In genomic region chr6:37744679-37745078, GRCm38 (mm10) we compare ENCODE assay signal across 9 mouse cellular contexts.
DNase-seq lines count a peak whose midpoint lies in the region; ATAC-seq and TF ChIP-seq lines count a peak whose summit lies in the region.
"Had no signal": no experiment of that assay in that cellular context is flagged by ENCODE, and none has a peak within 500 bp of the region (broad histone marks: within the 10 kb centered on the region; RNA-seq: fewer than 3 reads in every experiment).

No protein-coding gene starts in this region.

- TF ChIP-seq EP300 in stomach, postnatal 0 days (optimal IDR thresholded peaks at IDR 0.05) = no peak

- H3K4me3 ChIP-seq in lung, adult 2 months (replicated peaks; ENCODE audit: extremely low read depth, low read depth, low read length) = no peak overlapping the region
- H3K4me3 ChIP-seq in kidney, embryonic 14.5 days (ENCODE audit: low read length) = no peak overlapping the region
- no peak overlapping the region for H3K4me3 ChIP-seq in stomach, postnatal 0 days (ENCODE audit: low read depth, low read length)
- H3K4me3 ChIP-seq in forebrain, embryonic 15.5 days = no peak overlapping the region
- no peak overlapping the region for H3K4me3 ChIP-seq in hindbrain, embryonic 10.5 days
- H3K4me3 ChIP-seq: embryonic facial prominence, embryonic 15.5 days had no signal

- no peak overlapping the region for H3K4me2 ChIP-seq in kidney, embryonic 14.5 days (replicated peaks; ENCODE audit: low read depth, low read length)
- no peak overlapping the region for H3K4me2 ChIP-seq in stomach, postnatal 0 days (replicated peaks; ENCODE audit: low read depth)
- no peak overlapping the region for H3K4me2 ChIP-seq in forebrain, embryonic 15.5 days (replicated peaks)
- H3K4me2 ChIP-seq: embryonic facial prominence, embryonic 15.5 days had no signal

- no peaks in the 10 kb centered on the region for H3K27me3 ChIP-seq in kidney, embryonic 14.5 days (ENCODE audit: control insufficient read depth, insufficient read depth, low read length)
- no peaks in the 10 kb centered on the region for H3K27me3 ChIP-seq in stomach, postnatal 0 days (ENCODE audit: control insufficient read depth, insufficient read depth, low read length)
- no peaks in the 10 kb centered on the region for H3K27me3 ChIP-seq in forebrain, embryonic 15.5 days
- no peaks in the 10 kb centered on the region for H3K27me3 ChIP-seq in hindbrain, embryonic 10.5 days (ENCODE audit: insufficient read depth, poor library complexity, severe bottlenecking)
- H3K27me3 ChIP-seq: embryonic facial prominence, embryonic 15.5 days had no signal

- H3K4me1 ChIP-seq in lung, adult 2 months (ENCODE audit: control insufficient read depth, insufficient read depth, low read length) = no peaks in the 10 kb centered on the region
- H3K4me1 ChIP-seq in kidney, embryonic 14.5 days (ENCODE audit: control insufficient read depth, insufficient read depth, low read length) = no peaks in the 10 kb centered on the region
- no peaks in the 10 kb centered on the region for H3K4me1 ChIP-seq in stomach, postnatal 0 days (replicated peaks; ENCODE audit: control insufficient read depth, insufficient read depth)
- no peaks in the 10 kb centered on the region for H3K4me1 ChIP-seq in forebrain, embryonic 15.5 days
- no peaks in the 10 kb centered on the region for H3K4me1 ChIP-seq in hindbrain, embryonic 10.5 days (replicated peaks)
- H3K4me1 ChIP-seq: embryonic facial prominence, embryonic 15.5 days had no signal

- no peak overlapping the region for H3K9ac ChIP-seq in kidney, embryonic 14.5 days (ENCODE audit: low read depth, low read length)
- no peak overlapping the region for H3K9ac ChIP-seq in stomach, postnatal 0 days (ENCODE audit: low read length)
- no peak overlapping the region for H3K9ac ChIP-seq in forebrain, embryonic 15.5 days (replicated peaks)
- H3K9ac ChIP-seq: embryonic facial prominence, embryonic 15.5 days had no signal

- H3K9me3 ChIP-seq in kidney, embryonic 14.5 days (ENCODE audit: control insufficient read depth, low read length) = peaks cover 5% of the 10 kb centered on the region; the same call in 1 of the 2 replicates
- H3K9me3 ChIP-seq in stomach, postnatal 0 days (ENCODE audit: control insufficient read depth, low read length) = no peaks in the 10 kb centered on the region
- no peaks in the 10 kb centered on the region for H3K9me3 ChIP-seq in forebrain, embryonic 15.5 days
- 0 out of 2 replicates have a peak, but pooled peaks cover 6% of the 10 kb centered on the region for H3K9me3 ChIP-seq in hindbrain, embryonic 10.5 days
- H3K9me3 ChIP-seq: embryonic facial prominence, embryonic 15.5 days had no signal

- TF ChIP-seq CTCF in lung, adult 2 months (IDR thresholded peaks at IDR 0.05; ENCODE audit: insufficient read depth, low read length) = peak; percentile 36; the same call in 1 of the 2 replicates
- peak; percentile 73 for TF ChIP-seq CTCF in stomach, postnatal 0 days (IDR thresholded peaks at IDR 0.05; ENCODE audit: low read depth)

- peak overlapping the region; percentile 31; the same call in 1 of the 2 replicates for H3K27ac ChIP-seq in kidney, embryonic 14.5 days (ENCODE audit: low read depth, low read length)
- H3K27ac ChIP-seq in stomach, postnatal 0 days (replicated peaks) = peak overlapping the region; percentile 78
- no peak overlapping the region for H3K27ac ChIP-seq in forebrain, embryonic 15.5 days (replicated peaks)
- no peak overlapping the region for H3K27ac ChIP-seq in hindbrain, embryonic 10.5 days
- H3K27ac ChIP-seq: embryonic facial prominence, embryonic 15.5 days had no signal

- no peaks in the 10 kb centered on the region for H3K36me3 ChIP-seq in kidney, embryonic 14.5 days (ENCODE audit: control insufficient read depth, insufficient read depth, low read length)
- no peaks in the 10 kb centered on the region for H3K36me3 ChIP-seq in stomach, postnatal 0 days (ENCODE audit: control insufficient read depth, insufficient read depth, low read length)
- H3K36me3 ChIP-seq in forebrain, embryonic 15.5 days = no peaks in the 10 kb centered on the region
- no peaks in the 10 kb centered on the region for H3K36me3 ChIP-seq in hindbrain, embryonic 10.5 days
- H3K36me3 ChIP-seq: embryonic facial prominence, embryonic 15.5 days had no signal

- WGBS in lung, adult 2 months = 70% methylated on average over 4 of the region's 4 CpGs
- 62% methylated on average over 4 of the region's 4 CpGs for WGBS in kidney, embryonic 14.5 days
- WGBS in stomach, postnatal 0 days = 54% methylated on average over 4 of the region's 4 CpGs
- 74% methylated on average over 4 of the region's 4 CpGs for WGBS in forebrain, embryonic 15.5 days
- WGBS in hindbrain, embryonic 10.5 days = 83% methylated on average over 4 of the region's 4 CpGs

- no peak for TF ChIP-seq POLR2A in lung, adult 2 months (IDR thresholded peaks at IDR 0.05; ENCODE audit: borderline replicate concordance, extremely low read depth, low read depth, low read length)

- ATAC-seq in kidney, embryonic 14.5 days (ENCODE audit: low FRiP score, low TSS enrichment) = no peak
- no peak for ATAC-seq in stomach, postnatal 0 days (ENCODE audit: low FRiP score, low TSS enrichment)
- no peak for ATAC-seq in forebrain, embryonic 15.5 days (replicated peaks)

- DNase-seq in adrenal gland, adult (ENCODE audit: inconsistent age in 2 of 2, low spot score in 1 of 2) = peak; percentile 33 to 55
- no peak for DNase-seq in adrenal gland, adult 18-20 months (ENCODE audit: low spot score in 2 of 2)
- no peak for DNase-seq in lung, adult 2 months
- no peak for DNase-seq in lung, postnatal 25 days (ENCODE audit: low spot score)
- DNase-seq in stomach, postnatal 0 days (ENCODE audit: low spot score) = no peak
- DNase-seq in hindbrain, embryonic 10.5 days (ENCODE audit: low spot score) = no peak

Comparison
In these comparisons a context has a peak if more than half of its experiments do, and no peak if none do; other contexts are left out.
1. DNase-seq: peak in adrenal gland, adult (2 of 2); none in adrenal gland, adult 18-20 months (0 of 2), lung, adult 2 months (single experiment), lung, postnatal 25 days (single experiment), stomach, postnatal 0 days (single experiment) and hindbrain, embryonic 10.5 days (single experiment).
2. H3K27ac ChIP-seq: peak in kidney, embryonic 14.5 days (single experiment) and stomach, postnatal 0 days (single experiment); none in forebrain, embryonic 15.5 days (single experiment) and hindbrain, embryonic 10.5 days (single experiment).